Mouse (Mus musculus) CH12.LX (cell line): ENCODE data around the gene Ubqln1. TPM values are rescaled to one million over a fixed set of nuclear protein-coding genes. Genes with fewer than 3 reads are reported as not detected.

Experiments
- DNase-seq: peaks from one replicate; pipeline ENCODE4 v3.0.0-alpha.2; 2013; ENCODE audit errors: extremely low read depth
- H3K27ac ChIP-seq: 2 replicates; pipeline ENCODE4 v1.5.1; 2012; ENCODE audit warnings: low read depth, mild to moderate bottlenecking, control low read depth, moderate library complexity; ENCODE audit not compliant: insufficient read depth
- H3K27me3 ChIP-seq: replicated peaks from 2 replicates; pipeline ENCODE3; 2012; ENCODE audit warnings: inconsistent platforms
- H3K36me3 ChIP-seq, 2 experiments: replicated peaks in 1 of 2; 2 replicates each; pipeline versions ENCODE3 to v1.6.1; 2012; ENCODE audit warnings: inconsistent platforms in 1 of 2, low read length in 1 of 2, mild to moderate bottlenecking in 1 of 2, mixed read lengths in 1 of 2, moderate library complexity in 1 of 2; ENCODE audit not compliant: control insufficient read depth in 1 of 2, insufficient read depth in 1 of 2
- H3K4me1 ChIP-seq, 2 experiments: 2 replicates each; pipeline ENCODE4 v1.6.1; 2012; ENCODE audit warnings: inconsistent platforms in 1 of 2, moderate library complexity in 1 of 2; ENCODE audit not compliant: insufficient read depth in 2 of 2, control insufficient read depth in 1 of 2
- H3K4me2 ChIP-seq: 2 replicates; pipeline ENCODE4 v1.6.1; 2012; ENCODE audit warnings: low read depth, mild to moderate bottlenecking, control low read depth; ENCODE audit not compliant: poor library complexity, insufficient read depth, severe bottlenecking
- H3K4me3 ChIP-seq, 3 experiments: fragments of 150-350 bp in 1 of 3; sonication (generic) in 1 of 3; replicated peaks in 1 of 3; 2 replicates each; pipeline versions ENCODE3 to v1.5.1; 2011 to 2012; ENCODE audit warnings: low read depth in 2 of 3, low read length in 2 of 3, mild to moderate bottlenecking in 2 of 3, moderate library complexity in 2 of 3, control low read depth in 1 of 3, improper control_type of control experiment in 1 of 3, inconsistent platforms in 1 of 3, mixed read lengths in 1 of 3; ENCODE audit not compliant: poor library complexity in 1 of 3
- H3K79me2 ChIP-seq: replicated peaks from 2 replicates; pipeline ENCODE4 v1.6.1; 2012; ENCODE audit warnings: mild to moderate bottlenecking, moderate library complexity; ENCODE audit not compliant: control insufficient read depth, poor library complexity, insufficient read depth, severe bottlenecking; ENCODE audit errors: extremely low read depth
- H3K9ac ChIP-seq: 2 replicates; pipeline ENCODE4 v1.6.1; 2012; ENCODE audit warnings: low read depth, mild to moderate bottlenecking, control low read depth, moderate library complexity; ENCODE audit not compliant: insufficient read depth
- H3K9me3 ChIP-seq: replicated peaks from 2 replicates; pipeline ENCODE3; 2012; ENCODE audit warnings: low read length, inconsistent platforms, mixed read lengths
- BHLHE40 ChIP-seq: IDR thresholded peaks from 2 replicates; pipeline ENCODE4 v1.6.1; 2011; ENCODE audit warnings: mild to moderate bottlenecking, low read depth, low read length, improper control_type of control experiment
- CHD2 ChIP-seq: IDR thresholded peaks from 2 replicates; pipeline ENCODE4 v1.6.1; 2011; ENCODE audit warnings: low read length, improper control_type of control experiment
- CTCF ChIP-seq, 2 experiments: IDR thresholded peaks in 1 of 2; conservative IDR thresholded peaks in 1 of 2; 2 replicates each; pipeline ENCODE4 v1.5.1; 2011 to 2012; ENCODE audit warnings: low read depth in 2 of 2, low read length in 2 of 2, improper control_type of control experiment in 1 of 2, inconsistent platforms in 1 of 2, mild to moderate bottlenecking in 1 of 2, moderate library complexity in 1 of 2
- E2F4 ChIP-seq: IDR thresholded peaks from 2 replicates; pipeline ENCODE4 v1.6.1; 2011; ENCODE audit warnings: low read depth, low read length, improper control_type of control experiment; ENCODE audit not compliant: insufficient replicate concordance
- EP300 ChIP-seq: IDR thresholded peaks from 2 replicates; pipeline ENCODE4 v1.6.1; 2011; ENCODE audit warnings: low read length, improper control_type of control experiment
- GABPA ChIP-seq: IDR thresholded peaks from 2 replicates; pipeline ENCODE4 v1.6.1; 2012; ENCODE audit warnings: low read depth, low read length, improper control_type of control experiment, inconsistent platforms; ENCODE audit not compliant: insufficient replicate concordance
- JUN ChIP-seq: IDR thresholded peaks from 2 replicates; pipeline ENCODE4 v1.6.1; 2011; ENCODE audit warnings: low read depth, mild to moderate bottlenecking, low read length, improper control_type of control experiment, moderate library complexity; ENCODE audit not compliant: insufficient read depth
- JUND ChIP-seq: conservative IDR thresholded peaks from 2 replicates; pipeline ENCODE4 v1.6.1; 2011; ENCODE audit warnings: low read depth, low read length, improper control_type of control experiment
- MAX ChIP-seq: IDR thresholded peaks from 2 replicates; pipeline ENCODE4 v1.6.1; 2011; ENCODE audit warnings: low read length, improper control_type of control experiment
- MAZ ChIP-seq: IDR thresholded peaks from 2 replicates; pipeline ENCODE4 v1.6.1; 2012; ENCODE audit warnings: low read depth, mild to moderate bottlenecking, inconsistent platforms, low read length, improper control_type of control experiment, moderate library complexity
- MEF2A ChIP-seq: IDR thresholded peaks from 2 replicates; pipeline ENCODE4 v1.6.1; 2014; ENCODE audit warnings: low read depth, mild to moderate bottlenecking, inconsistent platforms, low read length, improper control_type of control experiment, borderline replicate concordance
- MXI1 ChIP-seq: IDR thresholded peaks from 2 replicates; pipeline ENCODE4 v1.6.1; 2011; ENCODE audit warnings: mild to moderate bottlenecking, low read depth, low read length, improper control_type of control experiment
- MYC ChIP-seq: IDR thresholded peaks from 2 replicates; pipeline ENCODE4 v1.6.1; 2011; ENCODE audit warnings: low read depth, mild to moderate bottlenecking, improper control_type of control experiment, low read length
- NRF1 ChIP-seq: IDR thresholded peaks from 2 replicates; pipeline ENCODE4 v1.6.1; 2014; ENCODE audit warnings: low read depth, mild to moderate bottlenecking, inconsistent platforms, low read length, improper control_type of control experiment, moderate library complexity
- POLR2A ChIP-seq: IDR thresholded peaks from 2 replicates; pipeline ENCODE4 v1.6.1; 2011; ENCODE audit warnings: low read depth, mild to moderate bottlenecking, improper control_type of control experiment, low read length
- POLR2AphosphoS2 ChIP-seq: IDR thresholded peaks from 2 replicates; pipeline ENCODE4 v1.6.1; 2011; ENCODE audit warnings: low read depth, low read length, improper control_type of control experiment
- RAD21 ChIP-seq: IDR thresholded peaks from 2 replicates; pipeline ENCODE4 v1.6.1; 2011; ENCODE audit warnings: low read depth, mild to moderate bottlenecking, low read length, improper control_type of control experiment, moderate library complexity
- SIN3A ChIP-seq: IDR thresholded peaks from 2 replicates; pipeline ENCODE4 v1.6.1; 2012; ENCODE audit warnings: low read length, improper control_type of control experiment, inconsistent platforms
- TCF12 ChIP-seq: IDR thresholded peaks from 2 replicates; pipeline ENCODE4 v1.6.1; 2014; ENCODE audit warnings: low read depth, mild to moderate bottlenecking, inconsistent platforms, low read length, improper control_type of control experiment
- UBTF ChIP-seq: IDR thresholded peaks from 2 replicates; pipeline ENCODE4 v1.6.1; 2012; ENCODE audit warnings: low read depth, mild to moderate bottlenecking, inconsistent platforms, low read length, improper control_type of control experiment, moderate library complexity
- USF2 ChIP-seq: conservative IDR thresholded peaks from 2 replicates; pipeline ENCODE4 v1.6.1; 2011; ENCODE audit warnings: low read depth, low read length, improper control_type of control experiment
- ZC3H11A ChIP-seq: IDR thresholded peaks from 2 replicates; pipeline ENCODE4 v1.6.1; 2012; ENCODE audit warnings: low read depth, mild to moderate bottlenecking, inconsistent platforms, low read length, improper control_type of control experiment
- ZMIZ1 ChIP-seq: IDR thresholded peaks from 2 replicates; pipeline ENCODE4 v1.6.1; 2012; ENCODE audit warnings: low read depth, mild to moderate bottlenecking, inconsistent platforms, low read length, improper control_type of control experiment
- dilution Hi-C: fragments of 300-500 bp; cut with MboI; formaldehyde crosslinking; loops from 2 replicates; pipeline ENCODE4 v1.14.3; 2020; ENCODE audit warnings: low sequenced_read_pairs; ENCODE audit not compliant: extremely low pct_unique_long_range_greater_than_20kb, extremely low pct_ligation_motif_present
- in situ Hi-C: fragments of 300-500 bp; cut with MboI; formaldehyde crosslinking; loops from 3 replicates; pipeline ENCODE4 v1.14.3; 2019; ENCODE audit warnings: low sequenced_read_pairs, low pct_ligation_motif_present, low pct_unique_long_range_greater_than_20kb, mixed read lengths
- polyA plus RNA-seq: library from polyadenylated mRNA; unstranded; fragments of >175 nt; gene quantifications from 2 replicates; pipeline ENCODE4 v1.2.1, GENCODE M21; 2012; ENCODE audit warnings: low read depth; ENCODE audit not compliant: insufficient read length
- total RNA-seq, 2 experiments: library from RNA; depleted of rRNA; stranded (reverse); fragments of 300-350 nt in 1 of 2; fragments of >200 nt in 1 of 2; gene quantifications; 2 replicates each; pipeline ENCODE4 v1.2.3; 2012 to 2014

Ubqln1 gene
- total and polyA plus RNA-seq, 3 experiments = 58.5 to 166 (median 130) TPM

DNA sequence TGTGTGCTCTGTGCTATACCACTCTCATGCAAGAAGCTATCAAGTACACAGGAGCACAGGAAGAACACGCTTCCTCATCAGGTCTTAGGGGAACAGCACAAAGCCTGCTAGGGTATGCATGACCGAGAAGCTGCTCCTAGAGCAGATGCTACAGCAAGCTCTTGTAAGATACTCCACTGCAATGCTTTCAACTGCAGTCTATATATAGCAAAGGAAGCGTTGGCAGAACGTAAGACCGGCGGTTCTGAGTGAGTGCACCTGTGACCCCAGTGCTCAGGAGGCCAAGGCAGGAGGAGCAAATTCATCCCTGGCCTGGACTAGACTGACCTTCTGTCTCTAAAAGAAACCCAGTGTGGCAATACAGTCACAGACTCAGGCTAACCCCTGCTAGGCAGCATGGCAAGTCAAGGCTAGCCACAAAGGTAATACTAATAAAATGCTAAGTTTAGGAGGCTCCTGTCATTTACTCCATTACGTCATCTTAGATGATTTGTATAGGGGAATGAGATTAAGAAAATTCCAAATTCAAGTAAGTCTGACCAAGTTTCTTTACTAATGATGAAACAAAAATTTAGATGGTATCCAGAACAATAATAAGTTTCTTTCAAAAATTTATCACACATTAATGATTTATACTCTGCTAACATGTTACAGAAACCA lies 17.3 kb downstream of the Ubqln1 start:
- Histone ChIP-seq H3K27me3 (no peaks in the 10 kb centered on the region), H3K4me3 (no peak overlapping the region), H3K79me2 (peaks cover 59% of the 10 kb centered on the region), H3K4me2 (no peak overlapping the region; the same call in 1 of the 2 replicates), H3K4me1 (peaks cover 29 to 84% of the 10 kb centered on the region in 2 experiments), H3K36me3 (peaks cover 20 to 41% of the 10 kb centered on the region in 2 experiments), H3K9me3 (no peaks in the 10 kb centered on the region), H3K9ac (no peak overlapping the region), H3K27ac (peak overlapping the region; percentile 86)
- in situ Hi-C loops = no loop called here
- no peak for TF ChIP-seq GABPA
- TF ChIP-seq MEF2A = peak; percentile 85
- peak; percentile 1; the same call in 1 of the 2 replicates for TF ChIP-seq BHLHE40
- TF ChIP-seq ZC3H11A = no peak
- TF ChIP-seq CTCF (conservative IDR thresholded peaks at IDR 0.05 in 1 of 2, IDR thresholded peaks at IDR 0.05 in 1 of 2; ENCODE audit: low read depth in 2 of 2, low read length in 2 of 2) = no peak
- TF ChIP-seq USF2 = no peak
- no peak for TF ChIP-seq MAZ
- 0 out of 2 replicates have a peak, but pooled peaks have one; percentile 22 for TF ChIP-seq MXI1
- TF ChIP-seq UBTF = no peak
- TF ChIP-seq JUN = peak; percentile 68
- TF ChIP-seq RAD21 = no peak
- peak; percentile 79 for TF ChIP-seq JUND
- no peak for TF ChIP-seq POLR2A
- TF ChIP-seq POLR2AphosphoS2 = no peak
- no peak for TF ChIP-seq E2F4
- TF ChIP-seq CHD2 = no peak
- TF ChIP-seq NRF1 = 0 out of 2 replicates have a peak, but pooled peaks have one; percentile 3
- no peak; the same call in 1 of the 2 replicates for TF ChIP-seq SIN3A
- peak; percentile 39; the same call in 1 of the 2 replicates for TF ChIP-seq EP300
- no peak for TF ChIP-seq ZMIZ1
- no peak for TF ChIP-seq MAX
- peak; percentile 45; the same call in 1 of the 2 replicates for TF ChIP-seq MYC
- TF ChIP-seq TCF12 = no peak
- dilution Hi-C loops = no loop called here
- DNase-seq = peak; percentile 83
